Mouse (Mus musculus) lung, postnatal 0 days (tissue): ENCODE results near the gene Sf3a3. TPM values are rescaled to one million over a fixed set of nuclear protein-coding genes. Genes with fewer than 3 reads are reported as not detected.

Source experiments
- ATAC-seq: fragments of 200-750 bp; cut with Nextera tagmentation; 2 replicates; pipeline ENCODE4 v1.8.0; 2017; ENCODE audit warnings: moderate library complexity
- DNase-seq: peaks from one replicate; pipeline ENCODE4 v3.0.0-alpha.2; 2016; ENCODE audit warnings: low spot score
- H3K27ac ChIP-seq: fragments of 300-500 bp; sonication (generic); 2 replicates; pipeline ENCODE4 v1.5.1; 2014; ENCODE audit warnings: antibody characterized with exemption, mild to moderate bottlenecking, low read length, mixed read lengths
- H3K27me3 ChIP-seq: fragments of 300-500 bp; sonication (generic); replicated peaks from 2 replicates; pipeline ENCODE4 v1.6.1; 2014; ENCODE audit warnings: low read length, mixed read lengths; ENCODE audit not compliant: insufficient read depth
- H3K36me3 ChIP-seq: fragments of 300-500 bp; sonication (generic); 2 replicates; pipeline ENCODE4 v1.6.1; 2014; ENCODE audit warnings: low read length, mixed read lengths; ENCODE audit not compliant: insufficient read depth
- H3K4me1 ChIP-seq: fragments of 300-500 bp; sonication (generic); 2 replicates; pipeline ENCODE4 v1.6.1; 2014; ENCODE audit warnings: antibody characterized with exemption, low read depth, low read length, mixed read lengths; ENCODE audit not compliant: insufficient read depth
- H3K4me2 ChIP-seq: fragments of 300-500 bp; sonication (generic); replicated peaks from 2 replicates; pipeline ENCODE4 v1.6.1; 2014; ENCODE audit warnings: low read depth, mild to moderate bottlenecking, low read length, moderate library complexity, mixed read lengths
- H3K4me3 ChIP-seq: fragments of 300-500 bp; sonication (generic); 2 replicates; pipeline ENCODE4 v1.5.1; 2014; ENCODE audit warnings: low read depth, low read length
- H3K9ac ChIP-seq: fragments of 300-500 bp; sonication (generic); replicated peaks from 2 replicates; pipeline ENCODE4 v1.6.1; 2014; ENCODE audit warnings: low read depth, mild to moderate bottlenecking
- H3K9me3 ChIP-seq: fragments of 300-500 bp; sonication (generic); 2 replicates; pipeline ENCODE4 v1.6.1; 2016; ENCODE audit warnings: low read length, mixed read lengths
- CTCF ChIP-seq: IDR thresholded peaks from 2 replicates; pipeline ENCODE4 v1.5.1; 2016; ENCODE audit warnings: antibody characterized with exemption, mild to moderate bottlenecking
- EP300 ChIP-seq: IDR thresholded peaks from 2 replicates; pipeline ENCODE4 v1.6.1; 2016; ENCODE audit warnings: antibody characterized with exemption, mild to moderate bottlenecking, control low read depth
- WGBS: fragments of 180-500 bp; shearing (Covaris S2); extraction: QIAGEN DNeasy Blood & Tissue Kit; methylation state at CpG from one replicate; pipeline ENCODE4 v1.1.7; 2014; 5-methylcytosine and 5-hydroxymethylcytosine counted together
- polyA plus RNA-seq: library from polyadenylated mRNA; unstranded; fragments of >200 nt; fragmentation: Nextera tagmentation; extraction: Ambion mirVana; gene quantifications from 2 replicates; pipeline ENCODE4 v1.2.1, GENCODE M21; 2015

The Sf3a3 gene
- polyA plus RNA-seq, 1 experiment from 2014 or later = 49.1 TPM

DNA sequence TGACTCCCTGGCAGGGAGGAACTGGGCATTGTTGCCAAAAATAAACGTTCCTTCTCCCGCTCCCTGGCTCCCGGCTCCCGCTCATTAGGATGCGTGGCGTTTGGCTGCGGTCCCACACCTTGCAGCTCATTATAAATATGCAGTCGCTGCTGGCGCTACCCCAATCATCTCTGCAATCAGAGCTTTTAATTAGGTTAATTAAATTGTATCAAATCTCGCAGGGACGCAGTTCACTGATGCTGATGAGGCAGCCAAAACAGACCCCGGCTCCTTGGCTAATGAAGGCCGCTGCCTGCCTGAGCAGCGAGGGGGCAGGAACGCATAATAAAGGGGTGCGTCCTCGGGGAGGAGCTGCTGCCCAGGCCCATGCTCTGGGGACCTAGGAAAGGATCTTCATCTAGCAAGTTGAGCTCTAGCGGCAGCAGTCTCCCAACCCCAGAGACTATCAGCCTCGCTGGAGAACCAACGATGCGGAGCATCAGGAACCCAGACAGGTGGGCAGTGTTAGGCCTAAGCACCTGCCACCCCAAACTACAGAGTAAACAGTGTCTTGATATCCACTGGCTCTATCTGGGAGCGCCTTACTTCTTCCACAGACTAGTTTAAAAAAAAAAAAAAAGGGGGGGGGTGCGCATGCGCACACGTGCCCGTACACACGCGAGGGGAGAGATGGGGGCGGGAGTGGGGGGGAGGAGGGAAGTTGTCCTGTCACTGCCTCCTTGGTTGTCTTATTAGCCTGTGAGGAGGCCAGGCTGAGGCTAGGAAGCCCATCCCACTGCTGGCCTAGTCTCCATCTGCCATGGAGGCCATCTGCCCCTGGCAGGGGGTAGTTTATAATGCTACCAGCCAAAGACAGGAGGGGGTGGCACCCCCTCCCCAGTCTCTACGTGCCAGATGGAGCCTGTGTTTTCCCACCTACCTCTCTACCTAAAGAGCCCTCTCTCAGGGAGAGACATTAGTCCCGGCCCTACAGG is 41.9 kb upstream of the Sf3a3 start:
- H3K9ac ChIP-seq = no peak overlapping the region
- TF ChIP-seq EP300 (no peak), CTCF (no peak)
- ATAC-seq = no peak

DNA sequence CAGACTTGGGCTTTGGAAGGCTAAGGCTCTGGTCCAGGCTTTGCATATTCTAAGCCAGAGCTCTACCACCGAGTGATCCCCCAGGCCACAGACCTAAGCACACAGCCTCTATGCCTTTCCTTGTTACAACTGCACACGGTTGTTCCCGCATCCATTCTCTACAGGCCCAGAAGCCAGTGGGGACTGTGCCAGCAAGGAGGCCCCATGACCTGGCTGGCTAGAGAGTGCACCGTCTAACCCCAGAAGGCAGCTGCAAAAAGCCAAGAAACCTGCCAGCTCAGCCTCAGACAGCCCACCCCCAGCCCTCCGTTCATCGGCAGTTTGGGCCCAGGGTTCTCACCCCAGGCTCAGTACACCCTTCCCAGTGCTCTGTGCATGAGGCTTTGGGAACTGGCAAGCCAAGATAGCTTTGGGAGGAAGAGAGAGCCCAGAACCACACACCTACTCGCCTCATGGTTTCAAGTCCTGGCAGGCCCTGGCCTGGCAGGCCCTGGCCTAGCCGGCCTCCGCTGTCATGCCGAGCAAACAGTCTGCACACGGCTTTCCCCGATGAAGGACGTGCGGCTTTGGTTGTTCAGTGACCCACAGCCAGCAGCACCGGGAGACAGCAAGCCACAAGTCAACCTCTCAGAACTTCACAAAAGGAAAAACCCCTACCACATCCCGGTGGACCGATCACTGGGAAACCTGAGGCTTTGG is 40.1 kb upstream of the Sf3a3 start:
- no peak for ATAC-seq
- TF ChIP-seq EP300 (no peak), CTCF (no peak)
- Histone ChIP-seq H3K4me1 (no peaks in the 10 kb centered on the region), H3K9ac (no peak overlapping the region), H3K27ac (no peak overlapping the region), H3K36me3 (0 out of 2 replicates have a peak, but pooled peaks cover 4% of the 10 kb centered on the region), H3K9me3 (no peaks in the 10 kb centered on the region), H3K4me3 (no peak overlapping the region), H3K27me3 (peaks cover 13% of the 10 kb centered on the region; the same call in 1 of the 2 replicates), H3K4me2 (no peak overlapping the region)
- DNase-seq = no peak
- 67% methylated on average over 17 of the region's 17 CpGs for WGBS

More for the DNA sequence above, 41.9 kb upstream of the Sf3a3 start:
- Histone ChIP-seq H3K4me2 (no peak overlapping the region), H3K9me3 (no peaks in the 10 kb centered on the region), H3K4me3 (no peak overlapping the region), H3K4me1 (no peaks in the 10 kb centered on the region), H3K27ac (no peak overlapping the region), H3K36me3 (no peaks in the 10 kb centered on the region), H3K27me3 (peaks cover 16% of the 10 kb centered on the region; the same call in 1 of the 2 replicates)
- no peak for DNase-seq
- WGBS = 6% methylated on average over 25 of the region's 31 CpGs

DNA sequence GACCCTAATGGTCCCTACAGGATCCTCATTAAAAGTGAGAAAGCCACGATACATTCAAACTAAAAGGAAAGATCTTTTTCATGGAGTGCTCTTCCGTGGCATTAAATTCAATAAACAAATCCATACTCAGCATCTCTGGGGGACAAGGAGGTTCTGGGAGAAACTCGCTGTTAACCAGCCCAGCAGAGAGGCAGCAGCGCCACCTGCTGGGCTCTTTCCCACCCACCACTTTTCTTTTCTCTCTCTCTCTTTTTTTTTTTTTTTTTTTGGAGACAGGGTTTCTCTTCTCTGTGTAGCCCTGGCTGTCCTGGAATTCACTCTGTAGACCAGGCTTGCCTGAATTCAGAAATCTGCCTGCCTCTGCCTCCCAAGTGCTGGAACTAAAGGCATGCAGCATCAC is 39.5 kb upstream of the Sf3a3 start:
- 2% methylated on average over 4 of the region's 4 CpGs for WGBS
- TF ChIP-seq EP300 (no peak), CTCF (peak; percentile 82)
- Histone ChIP-seq H3K9ac (no peak overlapping the region), H3K4me3 (no peak overlapping the region), H3K36me3 (peaks cover 6% of the 10 kb centered on the region; the same call in 1 of the 2 replicates), H3K27ac (no peak overlapping the region), H3K4me2 (no peak overlapping the region), H3K4me1 (no peaks in the 10 kb centered on the region), H3K9me3 (no peaks in the 10 kb centered on the region), H3K27me3 (peaks cover 13% of the 10 kb centered on the region; the same call in 1 of the 2 replicates)
- ATAC-seq (no peak), DNase-seq (peak; percentile 80)

DNA sequence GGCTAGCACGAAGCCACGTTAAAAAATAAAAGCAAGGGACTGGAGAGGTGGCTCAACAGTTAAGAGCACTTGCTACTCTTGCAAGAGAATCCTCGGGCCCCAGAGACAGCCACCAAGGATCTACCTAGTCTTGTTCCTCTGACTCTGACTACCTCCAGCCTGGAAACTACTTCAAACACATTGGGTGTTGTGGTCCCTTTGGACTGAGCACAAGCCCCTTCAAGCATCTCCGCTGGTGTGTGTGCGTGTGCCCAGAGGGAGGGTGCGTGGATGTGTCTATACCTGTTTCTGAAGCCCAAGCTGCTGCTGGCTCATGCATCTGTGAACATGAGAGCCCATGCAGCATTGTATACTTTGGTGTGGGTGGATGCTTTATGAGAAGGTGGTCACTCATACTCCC is 38.6 kb upstream of the Sf3a3 start:
- H3K36me3 ChIP-seq = peaks cover 13% of the 10 kb centered on the region; the same call in 1 of the 2 replicates
- WGBS = 87% methylated on average over 6 of the region's 6 CpGs
- ATAC-seq (no peak), DNase-seq (no peak)
- H3K9ac ChIP-seq = no peak overlapping the region
- no peak overlapping the region for H3K27ac ChIP-seq
- H3K4me1 ChIP-seq = no peaks in the 10 kb centered on the region
- H3K27me3 ChIP-seq = peaks cover 12% of the 10 kb centered on the region; the same call in 1 of the 2 replicates
- no peaks in the 10 kb centered on the region for H3K9me3 ChIP-seq
- no peak overlapping the region for H3K4me2 ChIP-seq
- H3K4me3 ChIP-seq = no peak overlapping the region
- TF ChIP-seq CTCF (no peak), EP300 (no peak)

DNA sequence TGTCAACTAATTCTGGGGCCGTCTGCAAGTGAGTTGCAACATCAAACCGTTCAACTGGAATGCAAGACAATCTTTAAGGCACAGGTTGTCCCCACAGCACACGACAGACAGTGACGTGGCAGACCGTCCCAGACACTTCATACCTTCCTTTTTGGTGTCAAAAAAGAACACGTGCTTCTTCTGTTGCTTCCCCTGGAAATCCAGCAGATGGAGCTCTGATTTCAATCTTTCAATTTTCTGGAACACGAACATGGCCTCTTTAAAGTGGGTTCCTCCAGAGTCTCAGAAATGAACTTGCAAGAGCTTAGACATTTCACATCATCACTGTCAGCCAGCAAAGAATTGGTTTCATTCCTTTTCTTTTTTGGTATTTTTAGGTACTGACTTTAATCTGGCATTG is 32.3 kb upstream of the Sf3a3 start:
- no peaks in the 10 kb centered on the region for H3K27me3 ChIP-seq
- no peak overlapping the region for H3K27ac ChIP-seq
- ATAC-seq = no peak
- H3K36me3 ChIP-seq = peaks cover 19% of the 10 kb centered on the region; the same call in 1 of the 2 replicates
- no peak overlapping the region for H3K4me2 ChIP-seq
- no peaks in the 10 kb centered on the region for H3K9me3 ChIP-seq
- no peak overlapping the region for H3K4me3 ChIP-seq
- TF ChIP-seq CTCF = peak; percentile 70
- TF ChIP-seq EP300 = no peak
- no peak overlapping the region for H3K9ac ChIP-seq
- DNase-seq = peak; percentile 68
- WGBS = 51% methylated on average over 7 of the region's 7 CpGs
- no peaks in the 10 kb centered on the region for H3K4me1 ChIP-seq

DNA sequence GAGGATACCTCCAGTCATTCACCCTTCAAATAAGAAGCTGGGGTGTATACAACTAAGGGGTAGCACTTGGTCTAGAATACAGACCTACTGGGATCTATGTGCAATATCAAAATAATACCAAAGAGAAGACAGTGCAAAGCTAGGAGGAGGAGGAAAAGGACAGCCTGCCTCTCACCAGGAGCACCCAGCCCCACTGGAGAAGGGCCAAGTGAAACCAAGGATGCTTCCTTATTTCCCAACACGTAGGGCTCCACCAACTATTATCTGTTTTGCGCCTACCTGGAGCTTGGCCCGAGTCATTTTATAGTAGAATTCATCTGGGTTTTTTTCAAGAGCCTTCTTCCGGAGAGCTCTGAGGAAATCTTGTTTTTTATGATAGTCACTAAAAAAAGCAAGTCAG is 31.1 kb upstream of the Sf3a3 start:
- ATAC-seq (no peak), DNase-seq (no peak)
- Histone ChIP-seq H3K36me3 (peaks cover 19% of the 10 kb centered on the region; the same call in 1 of the 2 replicates), H3K4me1 (no peaks in the 10 kb centered on the region), H3K9ac (no peak overlapping the region), H3K9me3 (no peaks in the 10 kb centered on the region), H3K27ac (no peak overlapping the region), H3K27me3 (no peaks in the 10 kb centered on the region), H3K4me3 (no peak overlapping the region), H3K4me2 (no peak overlapping the region)
- TF ChIP-seq CTCF (no peak), EP300 (no peak)
- WGBS = 89% methylated on average over 4 of the region's 4 CpGs
